Mouse (Mus musculus) C2C12 (cell line): ENCODE results near the gene Tubb5.

Source experiments
- CEBPB ChIP-seq: IDR thresholded peaks from one replicate; pipeline ENCODE4 v1.6.1; 2011; ENCODE audit warnings: low read depth, mild to moderate bottlenecking, control low read depth, moderate library complexity
- CTCF ChIP-seq: IDR thresholded peaks from one replicate; pipeline ENCODE4 v1.5.1; 2011; ENCODE audit not compliant: control insufficient read depth, insufficient read depth, insufficient read length
- FOSL1 ChIP-seq: IDR thresholded peaks from one replicate; pipeline ENCODE4 v1.8.0; 2011; ENCODE audit warnings: mild to moderate bottlenecking, low read length; ENCODE audit not compliant: poor library complexity, insufficient read depth, severe bottlenecking
- MYOD1 ChIP-seq: IDR thresholded peaks from one replicate; pipeline ENCODE4 v1.6.1; 2011; ENCODE audit warnings: low read depth; ENCODE audit not compliant: control insufficient read depth, insufficient read length
- MYOG ChIP-seq: IDR thresholded peaks from one replicate; pipeline ENCODE4 v1.6.1; 2011; ENCODE audit not compliant: control insufficient read depth, insufficient read length; ENCODE audit errors: extremely low read depth
- USF1 ChIP-seq: IDR thresholded peaks from one replicate; pipeline ENCODE4 v1.6.1; 2011; ENCODE audit warnings: low read depth, mild to moderate bottlenecking, control low read depth, moderate library complexity

GRCm38 (mm10) chr17:35785140-35785539 lies 53.0 kb downstream of the Tubb5 start:
- TF ChIP-seq CTCF, result no peak
- TF ChIP-seq FOSL1, result no peak
- TF ChIP-seq MYOG, result no peak
- no peak for TF ChIP-seq MYOD1
- TF ChIP-seq USF1, result no peak
- no peak for TF ChIP-seq CEBPB
